Mouse (Mus musculus): Measurements from ENCODE around the gene Svep1. TPM values are rescaled to one million over a fixed set of nuclear protein-coding genes. Genes with fewer than 3 reads are reported as not detected.

Gene Svep1
- polyA plus RNA-seq, 1 experiment from 2014 or later = 10.9 TPM

DNA sequence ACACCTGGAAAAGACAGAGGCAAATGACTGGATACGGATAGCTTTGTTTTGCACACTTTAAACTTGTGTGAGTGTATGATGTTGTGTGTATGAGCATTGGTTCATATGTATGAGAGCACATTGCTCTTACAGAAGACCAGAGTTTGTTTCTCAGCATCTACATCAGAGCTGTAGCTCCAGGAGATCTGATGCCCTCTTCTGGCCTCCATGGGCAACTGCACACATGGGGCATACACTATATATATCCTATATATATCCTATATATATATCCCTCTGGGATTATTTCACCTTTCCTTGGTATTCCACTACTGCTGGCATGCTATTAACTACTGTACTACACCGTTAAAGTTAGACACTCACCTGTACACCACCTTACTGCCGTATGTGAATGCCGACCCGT, 122.5 kb downstream of the Svep1 start:
- Histone ChIP-seq H3K36me3 (peaks cover 23% of the 10 kb centered on the region; the same call in 1 of the 2 replicates), H3K27ac (replicated peaks) (no peak overlapping the region), H3K9ac (no peak overlapping the region), H3K27me3 (no peaks in the 10 kb centered on the region), H3K4me1 (peaks cover 5% of the 10 kb centered on the region; the same call in 1 of the 2 replicates), H3K4me3 (replicated peaks) (no peak overlapping the region), H3K9me3 (replicated peaks) (no peaks in the 10 kb centered on the region), H3K4me2 (replicated peaks) (no peak overlapping the region)
- WGBS = 91% methylated on average over 5 of the region's 5 CpGs
- ATAC-seq (ENCODE audit: insufficient number of reproducible peaks, low FRiP score, low TSS enrichment, low read depth) = no peak

DNA sequence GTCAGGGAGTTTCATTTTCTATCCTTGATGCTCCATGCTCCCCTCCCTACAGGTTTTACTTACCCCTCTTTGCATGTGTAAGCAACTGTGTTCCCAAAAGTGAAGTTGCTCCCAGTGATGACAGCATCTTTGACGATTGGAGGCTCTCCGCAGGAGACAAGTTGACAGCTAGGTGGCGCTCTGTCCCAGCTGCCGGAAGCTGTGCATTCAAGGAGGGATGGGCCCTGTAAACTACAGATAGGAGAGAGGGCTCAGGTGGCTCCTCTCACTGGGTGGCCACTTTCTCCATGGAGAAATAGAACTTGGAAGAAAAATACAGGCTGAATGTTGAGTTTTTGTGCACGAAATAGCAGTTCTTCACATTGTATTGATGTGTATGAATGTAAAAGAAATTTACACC, 124.1 kb downstream of the Svep1 start:
- Histone ChIP-seq H3K27ac (replicated peaks) (no peak overlapping the region), H3K4me2 (replicated peaks) (no peak overlapping the region), H3K9ac (no peak overlapping the region), H3K9me3 (replicated peaks) (no peaks in the 10 kb centered on the region), H3K4me1 (peaks cover 5% of the 10 kb centered on the region; the same call in 1 of the 2 replicates), H3K4me3 (replicated peaks) (no peak overlapping the region), H3K27me3 (no peaks in the 10 kb centered on the region), H3K36me3 (peaks cover 19% of the 10 kb centered on the region; the same call in 1 of the 2 replicates)
- WGBS = 12% methylated on average over 5 of the region's 5 CpGs
- ATAC-seq (ENCODE audit: insufficient number of reproducible peaks, low FRiP score, low TSS enrichment, low read depth) = no peak

DNA sequence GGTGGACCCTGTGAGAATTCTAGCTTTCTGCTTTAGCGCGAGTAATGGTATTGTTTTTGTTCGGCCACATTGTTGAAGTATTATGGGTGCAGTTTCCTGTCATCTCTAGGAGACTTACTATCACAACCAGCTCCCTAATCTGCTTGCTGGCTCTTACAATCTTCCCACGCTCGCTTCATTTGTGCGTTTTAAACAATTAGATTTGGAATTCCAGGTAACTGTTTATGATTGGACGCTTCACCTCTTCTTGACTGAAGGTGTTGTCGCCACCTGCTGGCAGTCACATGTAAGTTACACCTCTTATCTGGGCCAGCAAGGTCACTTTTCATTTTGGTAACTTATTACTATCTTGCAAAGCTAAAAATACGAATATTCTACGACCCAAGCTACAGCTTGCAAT, 127.0 kb downstream of the Svep1 start:
- Histone ChIP-seq H3K36me3 (peaks cover 10% of the 10 kb centered on the region; the same call in 1 of the 2 replicates), H3K27me3 (no peaks in the 10 kb centered on the region), H3K4me1 (peaks cover 5% of the 10 kb centered on the region; the same call in 1 of the 2 replicates), H3K27ac (replicated peaks) (no peak overlapping the region), H3K9me3 (replicated peaks) (no peaks in the 10 kb centered on the region), H3K4me2 (replicated peaks) (0 out of 2 replicates have a peak overlapping the region, but pooled peaks have one; percentile 6), H3K9ac (no peak overlapping the region), H3K4me3 (replicated peaks) (no peak overlapping the region)
- ATAC-seq (ENCODE audit: insufficient number of reproducible peaks, low FRiP score, low TSS enrichment, low read depth) = no peak
- 25% methylated on average over 10 of the region's 10 CpGs for WGBS

DNA sequence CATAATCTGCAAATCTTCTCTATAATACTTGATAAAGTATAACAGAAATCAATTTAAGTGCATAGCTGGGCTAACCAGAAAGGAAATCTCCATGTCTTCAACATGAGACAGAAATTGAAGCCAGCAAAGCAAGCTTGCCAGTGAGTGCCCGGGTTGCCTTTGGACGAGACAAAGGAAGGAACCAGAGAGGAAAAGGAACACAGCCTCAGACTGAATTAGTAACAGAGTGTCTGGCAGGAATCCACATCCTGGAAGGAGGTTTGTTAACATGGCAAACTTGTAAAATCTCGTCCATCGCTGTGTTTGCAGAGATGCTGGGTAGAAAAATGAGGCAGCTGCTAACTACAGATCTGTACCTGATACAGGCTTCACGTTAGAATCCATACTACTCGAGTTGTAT, 128.7 kb downstream of the Svep1 start:
- H3K4me2 ChIP-seq (replicated peaks) = no peak overlapping the region
- ATAC-seq (ENCODE audit: insufficient number of reproducible peaks, low FRiP score, low TSS enrichment, low read depth) = no peak
- H3K9ac ChIP-seq = no peak overlapping the region
- peaks cover 5% of the 10 kb centered on the region; the same call in 1 of the 2 replicates for H3K4me1 ChIP-seq
- H3K27ac ChIP-seq (replicated peaks) = no peak overlapping the region
- no peaks in the 10 kb centered on the region for H3K9me3 ChIP-seq (replicated peaks)
- H3K36me3 ChIP-seq = 0 out of 2 replicates have a peak, but pooled peaks cover 3% of the 10 kb centered on the region
- H3K27me3 ChIP-seq = no peaks in the 10 kb centered on the region
- no peak overlapping the region for H3K4me3 ChIP-seq (replicated peaks)
- WGBS = 34% methylated on average over 6 of the region's 6 CpGs

DNA sequence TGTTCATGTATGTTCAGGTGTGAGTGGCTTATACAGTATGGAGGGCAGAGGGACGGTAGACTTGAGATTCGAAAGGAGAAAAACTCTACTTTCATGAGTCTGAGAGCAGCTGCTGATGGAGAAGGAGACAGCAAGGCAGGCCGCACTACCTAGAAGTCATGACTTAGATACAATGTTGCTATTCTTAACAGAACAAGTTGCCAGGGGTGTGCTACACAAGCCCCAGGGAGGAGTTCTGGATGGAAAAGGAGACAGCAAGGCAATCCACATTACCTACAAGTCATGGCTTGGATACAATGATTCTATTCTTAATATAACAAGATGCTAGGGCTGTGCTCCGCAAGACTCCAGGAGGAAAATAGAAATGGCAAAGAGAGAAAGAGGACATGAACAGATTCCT, 129.1 kb downstream of the Svep1 start:
- no peaks in the 10 kb centered on the region for H3K9me3 ChIP-seq (replicated peaks)
- ATAC-seq (ENCODE audit: insufficient number of reproducible peaks, low FRiP score, low TSS enrichment, low read depth) = no peak
- 82% methylated on average over 4 of the region's 4 CpGs for WGBS
- no peak overlapping the region for H3K4me3 ChIP-seq (replicated peaks)
- H3K36me3 ChIP-seq = 0 out of 2 replicates have a peak, but pooled peaks cover 3% of the 10 kb centered on the region
- no peak overlapping the region for H3K27ac ChIP-seq (replicated peaks)
- no peak overlapping the region for H3K4me2 ChIP-seq (replicated peaks)
- peaks cover 5% of the 10 kb centered on the region; the same call in 1 of the 2 replicates for H3K4me1 ChIP-seq
- H3K9ac ChIP-seq = no peak overlapping the region
- H3K27me3 ChIP-seq = no peaks in the 10 kb centered on the region

DNA sequence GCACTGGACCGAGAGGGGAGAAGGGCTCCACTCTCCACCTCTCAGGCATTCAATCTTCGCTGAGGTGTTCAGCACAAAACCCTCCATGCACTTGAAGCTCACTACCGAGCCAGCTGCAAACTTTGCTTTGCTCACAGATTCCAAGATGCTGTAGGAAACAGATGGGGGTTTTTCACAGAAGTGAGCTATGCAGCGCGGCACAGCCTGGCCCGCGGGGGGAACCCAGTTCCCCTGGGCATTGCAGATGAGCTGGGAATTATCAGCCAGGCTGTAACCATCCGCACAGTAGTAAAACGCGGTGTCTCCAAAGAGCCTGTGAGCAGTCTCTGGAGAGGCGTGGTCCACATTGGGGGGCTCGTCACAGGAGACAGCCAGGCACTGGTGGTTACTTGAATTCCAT, 133.8 kb downstream of the Svep1 start:
- H3K4me2 ChIP-seq (replicated peaks) = no peak overlapping the region
- H3K9ac ChIP-seq = no peak overlapping the region
- no peaks in the 10 kb centered on the region for H3K4me1 ChIP-seq
- H3K9me3 ChIP-seq (replicated peaks) = no peaks in the 10 kb centered on the region
- peaks cover 33% of the 10 kb centered on the region for H3K36me3 ChIP-seq
- H3K27ac ChIP-seq (replicated peaks) = no peak overlapping the region
- no peaks in the 10 kb centered on the region for H3K27me3 ChIP-seq
- WGBS = 82% methylated on average over 12 of the region's 12 CpGs
- H3K4me3 ChIP-seq (replicated peaks) = no peak overlapping the region
- ATAC-seq (ENCODE audit: insufficient number of reproducible peaks, low FRiP score, low TSS enrichment, low read depth) = no peak

DNA sequence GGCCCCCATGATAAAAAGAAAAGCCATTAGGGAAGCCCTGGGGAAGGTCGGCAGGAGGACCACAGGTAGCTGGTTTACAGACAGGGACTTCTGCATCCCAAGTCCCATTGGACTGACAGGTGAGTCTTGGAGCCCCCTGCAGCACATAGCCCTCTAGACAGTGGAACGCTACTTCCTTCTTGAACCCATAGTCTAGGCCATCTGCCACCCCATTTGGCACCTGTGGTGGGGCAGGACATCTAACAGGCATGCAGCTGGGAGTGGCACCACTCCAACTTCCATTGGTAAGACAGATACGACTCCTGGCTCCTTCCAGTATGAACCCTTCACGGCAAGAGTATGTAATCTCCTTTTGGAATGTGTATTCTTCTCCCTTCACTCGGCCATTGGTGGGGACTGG, 137.8 kb downstream of the Svep1 start:
- Histone ChIP-seq H3K4me2 (replicated peaks) (no peak overlapping the region), H3K4me3 (replicated peaks) (no peak overlapping the region), H3K36me3 (peaks cover 51% of the 10 kb centered on the region), H3K4me1 (no peaks in the 10 kb centered on the region), H3K27me3 (no peaks in the 10 kb centered on the region), H3K27ac (replicated peaks) (no peak overlapping the region), H3K9ac (no peak overlapping the region), H3K9me3 (replicated peaks) (no peaks in the 10 kb centered on the region)
- 94% methylated on average over 5 of the region's 5 CpGs for WGBS
- ATAC-seq (ENCODE audit: insufficient number of reproducible peaks, low FRiP score, low TSS enrichment, low read depth) = no peak

DNA sequence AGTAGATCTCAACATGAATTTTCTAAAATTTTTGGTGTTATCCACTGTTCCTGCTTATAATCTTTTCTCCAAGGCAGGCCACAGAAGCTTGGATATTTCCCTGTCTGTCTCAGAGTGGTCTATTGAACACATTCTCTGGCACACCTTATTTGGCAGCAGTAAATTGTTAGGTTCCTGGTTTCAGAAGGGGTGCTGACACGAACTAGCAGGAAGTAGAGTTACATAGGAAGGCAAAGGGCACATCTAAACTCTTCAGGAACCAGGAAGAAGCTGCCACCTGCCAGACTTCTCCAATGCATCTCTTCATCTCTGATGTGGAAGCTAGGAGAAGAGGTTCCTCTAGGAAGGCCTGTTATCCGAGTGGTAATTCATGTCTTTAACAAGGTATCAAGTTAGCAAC, 141.9 kb downstream of the Svep1 start:
- ATAC-seq (ENCODE audit: insufficient number of reproducible peaks, low FRiP score, low TSS enrichment, low read depth) = no peak
- Histone ChIP-seq H3K9me3 (replicated peaks) (no peaks in the 10 kb centered on the region), H3K36me3 (peaks cover 38% of the 10 kb centered on the region), H3K27me3 (no peaks in the 10 kb centered on the region), H3K4me2 (replicated peaks) (no peak overlapping the region), H3K9ac (no peak overlapping the region), H3K4me1 (no peaks in the 10 kb centered on the region), H3K4me3 (replicated peaks) (no peak overlapping the region), H3K27ac (replicated peaks) (no peak overlapping the region)
- 50% methylated on average over 2 of the region's 2 CpGs for WGBS

DNA sequence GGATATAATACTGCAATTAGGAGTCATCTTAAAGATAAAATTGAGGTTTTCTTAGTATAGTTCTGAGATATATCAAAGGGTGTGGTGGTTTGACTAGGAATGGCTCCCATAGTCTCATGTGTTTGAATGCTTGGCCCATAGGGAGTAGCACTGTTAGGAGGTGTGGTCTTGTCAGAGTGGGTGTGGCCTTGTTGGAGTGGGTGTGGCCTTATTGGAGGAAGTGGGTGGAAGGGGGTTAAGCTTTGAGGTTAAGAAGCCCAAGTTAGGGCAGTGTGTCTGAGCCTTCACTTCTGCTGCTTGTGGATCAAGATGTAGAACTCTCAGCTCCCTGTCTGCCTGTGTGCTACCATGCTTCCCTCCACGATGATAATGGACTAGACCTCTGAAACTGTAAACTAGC, 143.7 kb downstream of the Svep1 start:
- H3K27ac ChIP-seq (replicated peaks) = no peak overlapping the region
- H3K4me2 ChIP-seq (replicated peaks) = no peak overlapping the region
- WGBS = 81% methylated on average over 1 of the region's 1 CpGs
- no peaks in the 10 kb centered on the region for H3K9me3 ChIP-seq (replicated peaks)
- no peaks in the 10 kb centered on the region for H3K27me3 ChIP-seq
- H3K4me1 ChIP-seq = no peaks in the 10 kb centered on the region
- no peak overlapping the region for H3K9ac ChIP-seq
- ATAC-seq (ENCODE audit: insufficient number of reproducible peaks, low FRiP score, low TSS enrichment, low read depth) = no peak
- H3K4me3 ChIP-seq (replicated peaks) = no peak overlapping the region
- peaks cover 28% of the 10 kb centered on the region for H3K36me3 ChIP-seq

DNA sequence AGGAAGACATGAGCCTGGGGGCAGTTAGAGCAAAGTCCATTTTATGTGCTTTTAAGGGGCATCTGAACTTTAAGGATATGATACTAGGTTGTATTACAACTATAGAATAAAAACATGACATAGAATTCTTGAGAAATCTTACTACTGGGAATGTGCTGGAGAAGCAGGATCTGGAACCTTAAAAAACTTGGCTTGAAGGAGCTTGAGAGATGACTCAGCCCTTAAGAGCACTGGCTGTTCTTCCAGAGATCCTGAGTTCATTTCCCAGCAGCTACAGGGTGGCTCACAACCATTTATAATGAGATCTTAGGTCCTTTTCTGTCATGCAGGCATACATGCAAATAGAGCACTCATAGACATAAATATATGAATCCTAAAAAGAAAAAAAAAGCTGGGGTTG, 151.0 kb downstream of the Svep1 start:
- Histone ChIP-seq H3K9ac (no peak overlapping the region), H3K9me3 (replicated peaks) (no peaks in the 10 kb centered on the region), H3K4me1 (no peaks in the 10 kb centered on the region), H3K27me3 (no peaks in the 10 kb centered on the region), H3K4me3 (replicated peaks) (no peak overlapping the region), H3K27ac (replicated peaks) (no peak overlapping the region), H3K36me3 (peaks cover 3% of the 10 kb centered on the region; the same call in 1 of the 2 replicates), H3K4me2 (replicated peaks) (no peak overlapping the region)
- no peak for ATAC-seq (ENCODE audit: insufficient number of reproducible peaks, low FRiP score, low TSS enrichment, low read depth)

DNA sequence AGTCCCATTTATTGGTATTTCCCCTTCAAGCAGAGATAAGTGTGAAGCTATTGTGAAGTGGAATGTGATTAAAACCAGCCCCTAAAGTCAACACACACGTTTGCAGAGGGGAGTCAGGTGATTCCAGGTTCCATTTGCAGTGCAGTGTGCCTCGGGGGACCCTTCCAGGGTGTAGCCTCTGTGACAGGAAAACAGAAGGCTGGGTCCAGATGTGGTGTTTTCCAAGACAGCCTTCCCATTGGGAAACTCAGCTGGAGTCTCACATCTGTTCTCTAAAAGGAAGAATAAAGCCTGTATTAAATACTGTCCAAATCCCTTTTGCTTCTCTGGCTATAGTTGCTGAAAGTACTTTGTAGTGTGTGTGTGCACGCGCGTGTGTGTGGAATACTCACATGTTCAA, 152.2 kb downstream of the Svep1 start:
- H3K27me3 ChIP-seq = no peaks in the 10 kb centered on the region
- H3K9ac ChIP-seq = no peak overlapping the region
- H3K4me3 ChIP-seq (replicated peaks) = no peak overlapping the region
- H3K27ac ChIP-seq (replicated peaks) = no peak overlapping the region
- 58% methylated on average over 5 of the region's 5 CpGs for WGBS
- H3K36me3 ChIP-seq = peaks cover 4% of the 10 kb centered on the region; the same call in 1 of the 2 replicates
- H3K9me3 ChIP-seq (replicated peaks) = no peaks in the 10 kb centered on the region
- no peak overlapping the region for H3K4me2 ChIP-seq (replicated peaks)
- no peak for ATAC-seq (ENCODE audit: insufficient number of reproducible peaks, low FRiP score, low TSS enrichment, low read depth)
- H3K4me1 ChIP-seq = no peaks in the 10 kb centered on the region

DNA sequence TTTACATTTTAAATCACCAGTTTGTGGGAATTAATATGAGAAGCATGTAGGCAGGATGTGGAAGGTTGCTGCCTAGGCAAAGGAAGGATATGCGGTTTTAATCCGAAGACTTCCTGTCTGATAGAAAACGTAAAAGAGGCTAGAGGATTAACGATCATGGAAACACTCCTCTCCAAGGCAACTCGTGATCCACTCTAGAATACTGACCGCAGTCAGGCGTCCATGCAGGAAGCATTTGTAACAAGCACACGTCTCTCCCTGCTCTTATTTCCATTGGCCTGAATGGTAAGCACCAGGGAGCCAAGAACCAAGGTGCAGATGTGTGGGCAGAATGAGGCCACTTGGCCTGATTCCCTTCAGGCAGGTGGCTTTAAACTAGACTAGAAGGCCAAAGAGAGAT, 155.9 kb downstream of the Svep1 start:
- Histone ChIP-seq H3K9me3 (replicated peaks) (no peaks in the 10 kb centered on the region), H3K4me3 (replicated peaks) (no peak overlapping the region), H3K9ac (no peak overlapping the region), H3K4me2 (replicated peaks) (no peak overlapping the region), H3K27ac (replicated peaks) (no peak overlapping the region), H3K27me3 (no peaks in the 10 kb centered on the region), H3K4me1 (no peaks in the 10 kb centered on the region), H3K36me3 (peaks cover 5% of the 10 kb centered on the region; the same call in 1 of the 2 replicates)
- ATAC-seq (ENCODE audit: insufficient number of reproducible peaks, low FRiP score, low TSS enrichment, low read depth) = no peak
- WGBS = 76% methylated on average over 8 of the region's 8 CpGs
